Mouse (Mus musculus) central nervous system, embryonic 18 days (tissue): Measurements from ENCODE around the gene Myo10. TPM values are rescaled to one million over a fixed set of nuclear protein-coding genes. Genes with fewer than 3 reads are reported as not detected.

Experiments used
- polyA plus RNA-seq: library from polyadenylated mRNA; depleted of rRNA; stranded (reverse); fragments of >200 nt; gene quantifications from 2 replicates; pipeline ENCODE4 v1.2.3, GENCODE M21; 2012; rRNA removed

The Myo10 gene
- polyA plus RNA-seq = 20.2 and 21.7 TPM in 2 replicates

DNA sequence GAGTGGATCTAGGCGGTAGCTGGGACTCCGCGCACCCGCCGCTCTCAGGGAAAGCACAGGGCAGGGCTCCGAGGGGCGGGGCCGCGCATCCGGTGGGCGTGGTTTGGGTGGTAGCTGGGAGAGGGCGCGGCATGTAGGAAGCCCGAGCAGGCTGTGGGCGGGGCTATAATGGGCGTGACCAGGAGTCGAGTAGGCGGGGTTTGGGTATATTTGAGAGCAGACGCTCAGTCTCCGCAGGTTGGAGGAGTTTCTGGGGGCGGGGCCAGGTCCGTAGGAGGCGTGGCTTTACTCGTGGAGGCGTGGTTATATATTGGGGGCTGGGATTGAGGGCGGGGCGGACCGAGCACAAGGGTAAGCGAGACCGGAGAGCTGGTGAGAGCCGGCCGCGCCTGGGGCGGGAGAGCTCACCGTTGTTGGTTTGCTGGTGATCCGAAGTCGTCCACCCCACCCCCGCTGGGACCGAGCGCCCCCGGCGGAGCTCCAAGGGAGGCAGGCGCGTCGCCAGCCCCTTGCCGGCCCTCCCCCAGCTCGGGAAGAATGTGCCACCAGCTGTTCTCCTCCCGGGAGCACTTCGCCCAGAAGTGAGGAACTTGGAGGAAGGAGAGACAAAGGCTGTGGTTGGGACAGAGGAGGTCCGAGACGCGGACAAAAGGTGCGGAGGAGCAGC, at the start of gene Myo10:
Gene Myo10, plus strand, starts transcription at position 326 of the 667 bp plus-strand sequence.

DNA sequence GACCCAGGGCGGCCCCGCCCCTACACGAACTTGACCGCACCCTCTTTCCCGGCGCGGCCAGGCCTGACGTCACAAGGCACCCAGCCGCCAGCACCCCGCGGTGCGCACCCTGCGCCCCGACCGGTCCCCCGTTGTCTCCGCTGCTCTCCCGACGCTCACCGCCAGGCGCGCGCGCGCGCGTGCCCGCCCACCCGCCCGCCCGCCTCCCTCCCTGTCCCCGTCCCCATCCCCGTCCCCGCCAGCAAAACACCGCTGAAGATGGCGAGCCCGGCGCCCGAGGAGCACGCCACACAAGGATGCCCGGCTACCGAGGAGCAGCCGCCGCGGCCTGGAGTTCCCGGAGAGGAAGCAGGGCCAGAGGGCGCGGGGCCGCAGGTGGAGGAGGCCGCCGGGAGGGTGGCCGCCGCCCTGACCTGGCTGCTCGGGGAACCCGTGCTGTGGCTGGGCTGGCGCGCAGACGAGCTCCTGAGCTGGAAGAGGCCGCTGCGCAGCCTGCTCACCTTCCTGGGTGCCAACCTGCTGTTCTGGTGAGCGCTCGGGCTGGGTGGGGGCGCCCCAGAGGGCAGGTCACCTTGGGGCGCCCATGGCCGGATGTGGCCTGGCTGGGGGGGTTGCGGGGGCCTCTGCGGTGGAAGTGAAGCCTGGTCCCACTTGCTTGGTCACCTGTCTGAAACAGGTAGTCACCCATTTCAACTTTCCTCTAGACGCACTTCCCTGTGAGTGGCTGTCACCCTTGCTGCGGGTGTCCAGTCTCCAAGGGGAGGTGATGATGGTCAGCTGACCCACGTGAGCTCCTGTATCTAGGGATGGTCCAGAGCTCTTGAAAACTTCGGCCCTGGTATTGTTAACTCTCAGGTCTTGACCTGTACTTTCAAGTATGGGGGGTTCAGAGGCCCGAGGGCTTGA, 221.0 kb downstream of the Myo10 start, which contains the start of gene Retreg1:
Gene Retreg1, plus strand, starts transcription at position 95 of the 906 bp plus-strand sequence.

Other genes with a start within 250 kb of the Myo10 start
- 911 and 1,011 TPM in 2 replicates for gene Basp1, start 208.8 kb upstream of the Myo10 start, polyA plus RNA-seq
- gene Retreg1, start 220.7 kb downstream of the Myo10 start, polyA plus RNA-seq = 14.9 and 15.7 TPM in 2 replicates